Mouse (Mus musculus): ENCODE measurements around the gene Klhl10.

DNA sequence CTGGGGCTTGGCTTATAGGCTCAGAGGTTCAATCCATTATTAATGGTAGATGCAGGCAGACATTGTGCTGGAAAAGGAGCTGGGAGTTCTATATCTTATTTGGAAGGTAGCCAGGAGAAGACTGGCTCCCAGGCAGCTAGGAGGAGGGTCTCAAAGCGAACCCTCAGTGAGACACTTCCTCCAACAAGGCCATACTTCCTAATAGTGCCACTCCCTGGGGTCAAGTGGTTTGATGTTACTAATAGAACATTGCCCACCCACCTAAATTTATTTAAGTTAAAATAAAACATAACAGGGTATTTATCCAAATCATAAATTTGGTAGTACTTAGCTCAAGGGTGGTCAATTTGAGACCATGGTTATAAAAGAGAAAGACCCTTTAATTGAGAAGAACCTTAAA is 24.1 kb downstream of the Klhl10 start:
- TF ChIP-seq CTCF (IDR thresholded peaks at IDR 0.05; ENCODE audit: extremely low read depth, insufficient read depth, insufficient read length, insufficient replicate concordance) (no peak), POLR2A (IDR thresholded peaks at IDR 0.05; ENCODE audit: low read depth, low read length) (no peak)

Measured in spleen, adult 2 months (tissue).